Mouse (Mus musculus): ENCODE data around the gene Gm5142.

DNA sequence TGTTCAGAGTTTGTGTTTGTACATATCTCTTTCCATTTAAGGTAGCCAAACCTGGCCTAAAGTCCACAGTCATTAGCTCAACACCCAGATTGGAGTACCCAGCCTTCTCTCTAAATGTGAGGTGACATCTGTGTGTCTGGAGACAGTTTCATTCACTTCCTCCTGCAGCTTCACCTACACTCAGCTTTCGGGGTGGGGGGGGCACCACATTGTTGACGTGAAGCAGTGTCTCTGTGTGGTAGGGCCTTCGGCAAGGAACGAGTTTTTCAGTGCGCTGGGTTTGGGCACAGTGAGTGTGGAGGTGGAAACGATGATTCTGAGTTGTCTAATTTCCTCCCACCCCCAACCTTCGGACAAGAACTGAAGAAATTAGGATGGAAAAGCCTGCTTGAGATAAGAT, 30.5 kb upstream of the Gm5142 start:
- TF ChIP-seq CTCF (IDR thresholded peaks at IDR 0.05 in 2 of 3, conservative IDR thresholded peaks at IDR 0.05 in 1 of 3; ENCODE audit: control insufficient read depth in 1 of 3, insufficient read depth in 1 of 3, low read depth in 2 of 3, low read length in 3 of 3, poor library complexity in 1 of 3, severe bottlenecking in 1 of 3) (no peak), ETS1 (IDR thresholded peaks at IDR 0.05; ENCODE audit: low read depth, low read length) (no peak), ZMIZ1 (IDR thresholded peaks at IDR 0.05; ENCODE audit: low read depth, low read length) (no peak), MAX (IDR thresholded peaks at IDR 0.05; ENCODE audit: low read length) (no peak), POLR2AphosphoS2 (IDR thresholded peaks at IDR 0.05; ENCODE audit: low read length) (no peak), MAFK (IDR thresholded peaks at IDR 0.05; ENCODE audit: borderline replicate concordance, low read depth, low read length) (no peak), POLR2A (IDR thresholded peaks at IDR 0.05; ENCODE audit: control insufficient read depth in 1 of 2, insufficient read depth in 1 of 2, low read depth in 1 of 2, low read length in 2 of 2, poor library complexity in 1 of 2) (no peak), USF2 (IDR thresholded peaks at IDR 0.05; ENCODE audit: borderline replicate concordance in 1 of 2, insufficient read depth in 1 of 2, low read depth in 1 of 2, low read length in 2 of 2) (no peak), RAD21 (IDR thresholded peaks at IDR 0.05; ENCODE audit: low read depth, low read length) (no peak), USF1 (IDR thresholded peaks at IDR 0.05; ENCODE audit: low read depth, low read length) (no peak)

All from MEL (cell line).